ENCODE assay signal across 32 mouse cellular contexts in genomic region chr5:101051591-101051990, GRCm38 (mm10).
DNase-seq lines count a peak whose midpoint lies in the region; ATAC-seq and TF ChIP-seq lines count a peak whose summit lies in the region.
"Had no signal": no experiment of that assay in that cellular context is flagged by ENCODE, and none has a peak within 500 bp of the region (broad histone marks: within the 10 kb centered on the region; RNA-seq: fewer than 3 reads in every experiment).

No protein-coding gene starts in this region.

- no peak overlapping the region for H3K9ac ChIP-seq in midbrain, embryonic 14.5 days (replicated peaks; ENCODE audit: low read length)
- no peak overlapping the region for H3K9ac ChIP-seq in midbrain, embryonic 11.5 days (ENCODE audit: low read length)
- H3K9ac ChIP-seq: embryonic facial prominence, embryonic 13.5 days; forebrain, embryonic 12.5 days; heart, embryonic 13.5 days; hindbrain, embryonic 12.5 days; hindbrain, embryonic 15.5 days had no signal

- no peaks in the 10 kb centered on the region for H3K9me3 ChIP-seq in midbrain, embryonic 14.5 days (ENCODE audit: control insufficient read depth, low read length)
- no peaks in the 10 kb centered on the region for H3K9me3 ChIP-seq in midbrain, embryonic 11.5 days (ENCODE audit: control insufficient read depth, low read length)
- H3K9me3 ChIP-seq: embryonic facial prominence, embryonic 10.5 days; embryonic facial prominence, embryonic 13.5 days; forebrain, embryonic 12.5 days; heart, embryonic 10.5 days; heart, embryonic 13.5 days; hindbrain, embryonic 12.5 days; hindbrain, embryonic 15.5 days had no signal

- H3K27me3 ChIP-seq in midbrain, embryonic 14.5 days (ENCODE audit: control insufficient read depth, insufficient read depth, low read length): no peaks in the 10 kb centered on the region
- no peaks in the 10 kb centered on the region for H3K27me3 ChIP-seq in midbrain, embryonic 11.5 days (ENCODE audit: control insufficient read depth, insufficient read depth, low read length)
- H3K27me3 ChIP-seq: CH12.LX; embryonic facial prominence, embryonic 13.5 days; forebrain, embryonic 12.5 days; heart, embryonic 13.5 days; hindbrain, embryonic 12.5 days; hindbrain, embryonic 15.5 days had no signal

- ATAC-seq in frontal cortex, adult (ENCODE audit: low TSS enrichment): peak; percentile 92
- ATAC-seq in midbrain, embryonic 14.5 days (ENCODE audit: low FRiP score, low TSS enrichment): no peak
- no peak for ATAC-seq in midbrain, embryonic 11.5 days (ENCODE audit: low FRiP score)
- ATAC-seq: forebrain, embryonic 16.5 days; Patski had no signal

- TF ChIP-seq CTCF in lung, adult 2 months (IDR thresholded peaks at IDR 0.05; ENCODE audit: insufficient read depth, low read length): no peak

- no peaks in the 10 kb centered on the region for H3K36me3 ChIP-seq in midbrain, embryonic 14.5 days (ENCODE audit: control insufficient read depth, insufficient read depth, low read length)
- no peaks in the 10 kb centered on the region for H3K36me3 ChIP-seq in midbrain, embryonic 11.5 days (ENCODE audit: control insufficient read depth, insufficient read depth, low read length)
- H3K36me3 ChIP-seq: embryonic facial prominence, embryonic 10.5 days; embryonic facial prominence, embryonic 13.5 days; forebrain, embryonic 12.5 days; G1E; heart, embryonic 10.5 days; heart, embryonic 13.5 days; hindbrain, embryonic 12.5 days; hindbrain, embryonic 15.5 days had no signal

- WGBS in midbrain, embryonic 14.5 days: 81% methylated on average over 7 of the region's 7 CpGs
- 93% methylated on average over 7 of the region's 7 CpGs for WGBS in midbrain, embryonic 11.5 days
- 77% methylated on average over 7 of the region's 7 CpGs for WGBS in lung, adult 2 months

- H3K27ac ChIP-seq in midbrain, embryonic 14.5 days (replicated peaks; ENCODE audit: low read depth, low read length): no peak overlapping the region
- no peak overlapping the region for H3K27ac ChIP-seq in midbrain, embryonic 11.5 days (ENCODE audit: low read depth, low read length)
- H3K27ac ChIP-seq: embryonic facial prominence, embryonic 10.5 days; embryonic facial prominence, embryonic 13.5 days; forebrain, embryonic 12.5 days; heart, adult 2 months; heart, embryonic 10.5 days; heart, embryonic 13.5 days; hindbrain, embryonic 12.5 days; hindbrain, embryonic 15.5 days had no signal

- no peak overlapping the region for H3K4me2 ChIP-seq in midbrain, embryonic 14.5 days (ENCODE audit: low read length)
- no peak overlapping the region for H3K4me2 ChIP-seq in midbrain, embryonic 11.5 days
- H3K4me2 ChIP-seq: embryonic facial prominence, embryonic 13.5 days; forebrain, embryonic 12.5 days; heart, embryonic 13.5 days; hindbrain, embryonic 12.5 days; hindbrain, embryonic 15.5 days had no signal

- H3K4me1 ChIP-seq in midbrain, embryonic 14.5 days (ENCODE audit: control insufficient read depth, insufficient read depth, low read length): no peaks in the 10 kb centered on the region
- no peaks in the 10 kb centered on the region for H3K4me1 ChIP-seq in midbrain, embryonic 11.5 days (ENCODE audit: control insufficient read depth, insufficient read depth, low read length)
- H3K4me1 ChIP-seq in lung, adult 2 months (ENCODE audit: control insufficient read depth, insufficient read depth, low read length): no peaks in the 10 kb centered on the region
- H3K4me1 ChIP-seq: embryonic facial prominence, embryonic 10.5 days; embryonic facial prominence, embryonic 13.5 days; forebrain, embryonic 12.5 days; heart, embryonic 10.5 days; heart, embryonic 13.5 days; hindbrain, embryonic 12.5 days; hindbrain, embryonic 15.5 days had no signal

- TF ChIP-seq POLR2A in lung, adult 2 months (IDR thresholded peaks at IDR 0.05; ENCODE audit: borderline replicate concordance, extremely low read depth, low read depth, low read length): no peak

- no peak for DNase-seq in frontal cortex, postnatal 25 days (ENCODE audit: low spot score in 2 of 2)
- peak; percentile 4 for DNase-seq in midbrain, embryonic 14.5 days
- DNase-seq in midbrain, embryonic 11.5 days (ENCODE audit: low spot score, missing footprints): no peak
- DNase-seq in brain, adult 2 months (ENCODE audit: low read depth, low spot score): peak; percentile 75
- DNase-seq in telencephalon, adult 2 months (ENCODE audit: low read depth, low spot score): peak; percentile 54
- no peak for DNase-seq in lung, adult 2 months
- DNase-seq: adrenal gland, postnatal 10 days; adrenal gland, postnatal 36 days; B cell, adult 2 months; cerebellum, adult 11-12 months; cerebellum, adult 8-10 months; cerebellum, postnatal 10 days; cerebellum, postnatal 36 days; embryo, embryonic 11 days; gastrocnemius, postnatal 10 days; gastrocnemius, postnatal 36 days; heart, adult 2 months; heart, postnatal 14 days; heart, postnatal 4 days had no signal

- H3K4me3 ChIP-seq in midbrain, embryonic 14.5 days (replicated peaks; ENCODE audit: low read depth, low read length): no peak overlapping the region
- no peak overlapping the region for H3K4me3 ChIP-seq in midbrain, embryonic 11.5 days (ENCODE audit: low read depth, low read length)
- no peak overlapping the region for H3K4me3 ChIP-seq in lung, adult 2 months (replicated peaks; ENCODE audit: extremely low read depth, low read depth, low read length)
- H3K4me3 ChIP-seq: embryonic facial prominence, embryonic 10.5 days; embryonic facial prominence, embryonic 13.5 days; erythroblast, embryonic 14.5 days; forebrain, embryonic 12.5 days; heart, adult 2 months; heart, embryonic 10.5 days; heart, embryonic 13.5 days; hindbrain, embryonic 12.5 days; hindbrain, embryonic 15.5 days had no signal

Comparison
In these comparisons a context has a peak if more than half of its experiments do, and no peak if none do; other contexts are left out.
1. DNase-seq: peak in midbrain, embryonic 14.5 days (single experiment), brain, adult 2 months (single experiment) and telencephalon, adult 2 months (single experiment); none in frontal cortex, postnatal 25 days (0 of 2), midbrain, embryonic 11.5 days (single experiment) and lung, adult 2 months (single experiment).